Mouse (Mus musculus) liver, adult 2 months (tissue): ENCODE measurements around the gene 1700022I11Rik.

Source experiments
- CTCF ChIP-seq: fragments of 200-500 bp; IDR thresholded peaks from 2 replicates; pipeline ENCODE4 v1.5.1; 2011; ENCODE audit warnings: low read depth, low read length, control low read depth
- POLR2A ChIP-seq: fragments of 200-500 bp; IDR thresholded peaks from 2 replicates; pipeline ENCODE4 v1.6.1; 2011; ENCODE audit warnings: low read length, control low read depth; ENCODE audit not compliant: insufficient read depth; ENCODE audit errors: extremely low read depth

- TF ChIP-seq CTCF (no peak), POLR2A (peak; percentile 59; the same call in 1 of the 2 replicates)
Measured at GRCm38 (mm10) chr4:42949676-42950051, 19.7 kb upstream of the 1700022I11Rik start, which contains the start of gene Dnajb5.
